Comparison of ENCODE assay signal across 8 mouse cellular contexts in the genomic region with DNA sequence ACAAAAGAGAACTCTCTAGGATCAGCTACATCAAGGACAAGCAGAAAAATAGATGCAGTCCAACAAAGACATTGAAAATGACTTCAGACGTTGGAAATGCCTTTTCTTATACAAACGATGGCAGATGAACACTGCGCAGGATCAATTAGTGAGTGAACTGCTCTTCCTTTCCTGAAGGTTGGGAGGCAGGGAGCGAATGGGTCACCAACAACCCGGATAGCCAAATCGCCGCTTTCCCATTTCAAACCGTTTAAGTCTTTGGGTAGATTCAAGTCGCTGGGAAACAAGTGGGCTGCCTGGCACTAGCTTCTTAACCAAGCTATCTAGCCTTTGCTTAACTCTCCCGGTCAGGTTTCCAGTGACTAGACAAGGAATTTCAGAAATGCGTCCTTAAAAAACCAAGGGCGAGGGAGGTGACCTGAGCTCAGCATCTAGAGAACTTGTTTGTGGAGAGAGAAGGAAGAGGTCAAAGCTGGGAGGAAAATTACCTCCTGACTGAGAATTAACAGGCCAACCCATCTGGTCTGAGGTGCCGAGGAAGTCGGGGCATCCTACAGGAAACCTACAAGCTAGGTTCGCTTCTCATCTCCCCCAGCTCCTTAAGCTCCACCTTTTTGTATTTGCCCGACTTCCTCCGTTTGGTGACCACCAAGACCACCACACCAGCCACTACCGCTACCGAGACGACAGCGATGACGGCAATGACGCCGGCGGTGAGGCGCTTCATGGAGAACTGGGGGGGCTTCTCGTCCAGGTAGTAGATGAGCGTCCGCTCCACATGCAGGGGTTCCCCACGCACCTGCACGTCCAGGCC. TPM values are rescaled to one million over a fixed set of nuclear protein-coding genes. Genes with fewer than 3 reads are reported as not detected.
A peak's percentile ranks its signal among the peaks of the same experiment; 100 is the strongest.
DNase-seq lines count a peak whose midpoint lies in the region; ATAC-seq lines count a peak whose summit lies in the region.

No protein-coding gene starts in this region.

- no peak for DNase-seq in lung, postnatal 4 days
- DNase-seq in retina, embryonic 14.5 days (ENCODE audit: low spot score), result peak; percentile 25
- no peak for DNase-seq in adrenal gland, adult 18-20 months (ENCODE audit: low spot score in 2 of 2)
- DNase-seq in cerebellum, postnatal 36 days, result no peak
- DNase-seq in right cerebral cortex, adult 2 months (ENCODE audit: low spot score in 2 of 2), result no peak

- H3K36me3 ChIP-seq in lung, embryonic 15.5 days, result no peaks in the 10 kb centered on the region
- no peaks in the 10 kb centered on the region for H3K36me3 ChIP-seq in forebrain, embryonic 15.5 days
- H3K36me3 ChIP-seq in liver, embryonic 12.5 days, result no peaks in the 10 kb centered on the region

- no peak overlapping the region for H3K27ac ChIP-seq in lung, embryonic 15.5 days
- no peak overlapping the region for H3K27ac ChIP-seq in forebrain, embryonic 15.5 days (replicated peaks)
- no peak overlapping the region for H3K27ac ChIP-seq in liver, embryonic 12.5 days

- H3K9me3 ChIP-seq in lung, embryonic 15.5 days, result no peaks in the 10 kb centered on the region
- no peaks in the 10 kb centered on the region for H3K9me3 ChIP-seq in forebrain, embryonic 15.5 days
- H3K9me3 ChIP-seq in liver, embryonic 12.5 days (replicated peaks), result no peaks in the 10 kb centered on the region

- H3K4me2 ChIP-seq in lung, embryonic 15.5 days, result peak overlapping the region; percentile 70
- H3K4me2 ChIP-seq in forebrain, embryonic 15.5 days (replicated peaks), result peak overlapping the region; percentile 78
- H3K4me2 ChIP-seq in liver, embryonic 12.5 days, result peak overlapping the region; percentile 59

- peak overlapping the region; percentile 19; the same call in 1 of the 2 replicates for H3K9ac ChIP-seq in lung, embryonic 15.5 days
- H3K9ac ChIP-seq in forebrain, embryonic 15.5 days (replicated peaks), result peak overlapping the region; percentile 17; the same call in 1 of the 2 replicates
- no peak overlapping the region for H3K9ac ChIP-seq in liver, embryonic 12.5 days

- H3K4me3 ChIP-seq in lung, embryonic 15.5 days, result peak overlapping the region; percentile 40
- peak overlapping the region; percentile 46 for H3K4me3 ChIP-seq in forebrain, embryonic 15.5 days
- H3K4me3 ChIP-seq in liver, embryonic 12.5 days, result peak overlapping the region; percentile 36

- 8% methylated on average over 31 of the region's 31 CpGs for WGBS in lung, embryonic 15.5 days
- WGBS in forebrain, embryonic 15.5 days, result 7% methylated on average over 31 of the region's 31 CpGs
- WGBS in liver, embryonic 12.5 days (ENCODE audit: insufficient replicate concordance), result 8% methylated on average over 31 of the region's 31 CpGs

- peaks cover 51% of the 10 kb centered on the region for H3K27me3 ChIP-seq in lung, embryonic 15.5 days
- H3K27me3 ChIP-seq in forebrain, embryonic 15.5 days, result peaks cover 51% of the 10 kb centered on the region
- H3K27me3 ChIP-seq in liver, embryonic 12.5 days (replicated peaks), result peaks cover 60% of the 10 kb centered on the region

- H3K4me1 ChIP-seq in lung, embryonic 15.5 days, result no peaks in the 10 kb centered on the region; the same call in none of the 2 replicates
- peaks cover 13% of the 10 kb centered on the region for H3K4me1 ChIP-seq in forebrain, embryonic 15.5 days
- 0 out of 2 replicates have a peak, but pooled peaks cover 5% of the 10 kb centered on the region for H3K4me1 ChIP-seq in liver, embryonic 12.5 days

- ATAC-seq in lung, embryonic 15.5 days (ENCODE audit: borderline replicate concordance, extremely low read depth, low FRiP score, low TSS enrichment), result no peak
- peak; percentile 18; the same call in 1 of the 2 replicates for ATAC-seq in forebrain, embryonic 15.5 days (replicated peaks)
- ATAC-seq in liver, embryonic 12.5 days, result no peak

RNA-seq across cellular contexts. Expression of gene Tacstd2, which starts 1.2 kb away (rescaled TPM):
- 15.6 and 16.8 TPM in 2 replicates for polyA plus RNA-seq in lung, embryonic 15.5 days (2015; fragmentation: Nextera tagmentation; extraction: Ambion mirVana)
- polyA plus RNA-seq in forebrain, embryonic 15.5 days (2015; fragmentation: Nextera tagmentation; extraction: Ambion mirVana), result 0.47 and 0.55 TPM in 2 replicates
- polyA plus RNA-seq in liver, embryonic 12.5 days (2016; fragmentation: Nextera tagmentation; extraction: Ambion mirVana), result 0.41 and 0.55 TPM in 2 replicates
- total RNA-seq in adrenal gland, adult 18-20 months (2021), result not detected

RNA-seq across cellular contexts. Expression of gene Il23r, which starts 42.7 kb away (rescaled TPM):
- polyA plus RNA-seq in lung, embryonic 15.5 days (2015; fragmentation: Nextera tagmentation; extraction: Ambion mirVana), result not detected in 2 replicates
- polyA plus RNA-seq in forebrain, embryonic 15.5 days (2015; fragmentation: Nextera tagmentation; extraction: Ambion mirVana), result not detected in 2 replicates
- not detected in 2 replicates for polyA plus RNA-seq in liver, embryonic 12.5 days (2016; fragmentation: Nextera tagmentation; extraction: Ambion mirVana)
- total RNA-seq in adrenal gland, adult 18-20 months (2021), result 10 to 100 TPM; 17.7 to 24.0 TPM

Comparison
In these comparisons a context has a peak if more than half of its experiments do, and no peak if none do; other contexts are left out.
1. RNA of gene Tacstd2, which starts 1.2 kb away (polyA plus RNA-seq): 15.6 to 16.8 TPM in lung, embryonic 15.5 days; 0.47 to 0.55 TPM in forebrain, embryonic 15.5 days and 0.41 to 0.55 TPM in liver, embryonic 12.5 days; every median in the first group is over 10 times any median in the second.
2. Peak in every context shown above with its lines, with median percentiles within 50 percentile points of each other: H3K4me2 ChIP-seq and H3K4me3 ChIP-seq.